Mouse (Mus musculus): ENCODE data around the gene Gm5737.

GRCm38 (mm10) chr7:120874764-120875539 is 62.8 kb downstream of the Gm5737 start:
- TF ChIP-seq CTCF (IDR thresholded peaks at IDR 0.05) (no peak), EP300 (IDR thresholded peaks at IDR 0.05) (peak; percentile 26; the same call in 1 of the 2 replicates)

Measured in lung, postnatal 0 days (tissue).